Mouse (Mus musculus): ENCODE data around the gene Acad8.

- no peak for TF ChIP-seq POLR2A (IDR thresholded peaks at IDR 0.05; ENCODE audit: insufficient read depth, low read depth, low read length)
- no peak for TF ChIP-seq CTCF (IDR thresholded peaks at IDR 0.05)
- TF ChIP-seq EP300 (IDR thresholded peaks at IDR 0.05; ENCODE audit: insufficient read depth, low read depth, low read length): no peak
Measured at GRCm38 (mm10) chr9:27026708-27027107, 27.3 kb upstream of the Acad8 start.
